Mouse (Mus musculus): Measurements from ENCODE around the gene Mphosph10.

GRCm38 (mm10) chr7:64349147-64349861 is 42.8 kb downstream of the Mphosph10 start:
- no peak for TF ChIP-seq EP300 (IDR thresholded peaks at IDR 0.05; ENCODE audit: low read depth)
- TF ChIP-seq CTCF (IDR thresholded peaks at IDR 0.05; ENCODE audit: low read depth) = no peak

Measured in heart, postnatal 0 days (tissue).